Mouse (Mus musculus) gastrocnemius, postnatal 4 days (tissue): ENCODE measurements around the gene P2rx6. TPM values are rescaled to one million over a fixed set of nuclear protein-coding genes. Genes with fewer than 3 reads are reported as not detected.

Experiments
- DNase-seq, 2 experiments: peaks; one replicate each; pipeline ENCODE4 v3.0.0; 2021 to 2022; ENCODE audit warnings: low spot score in 2 of 2, mixed read lengths in 2 of 2
- total RNA-seq, 2 experiments: library from RNA; stranded (reverse); gene quantifications; 2 replicates each; pipeline ENCODE4 v1.2.3; 2021

The P2rx6 gene
- total RNA-seq, 2 experiments from 2014 or later, result 6.3 to 7.5 TPM

- DNase-seq, result no peak
These were observed 64.0 kb downstream of the P2rx6 start for GRCm38 (mm10) chr16:17625488-17626268.

- DNase-seq, result no peak
These were observed 64.5 kb downstream of the P2rx6 start for GRCm38 (mm10) chr16:17626269-17626555.

Other genes starting within 250 kb of the P2rx6 start
- 1 to 10 TPM in 1 of 2 experiments, under 1 TPM in 1; 0.78 to 1.9 TPM for gene Serpind1, start 230.5 kb upstream of the P2rx6 start, total RNA-seq
- 10 to 100 TPM; 14.3 to 15.5 TPM for gene Snap29, start 155.9 kb upstream of the P2rx6 start, total RNA-seq
- gene Pi4ka, start 155.6 kb upstream of the P2rx6 start, total RNA-seq, result 10 to 100 TPM; 27.9 to 31.4 TPM
- 10 to 100 TPM; 32.4 to 33.1 TPM for gene Crkl, start 109.9 kb upstream of the P2rx6 start, total RNA-seq
- gene Aifm3, start 72.3 kb upstream of the P2rx6 start, total RNA-seq, result under 1 TPM; 0.54 to 0.75 TPM
- gene Lztr1, start 53.2 kb upstream of the P2rx6 start, total RNA-seq, result 10 to 100 TPM; 48.4 to 51.1 TPM
- 10 to 100 TPM; 18.7 to 22.5 TPM for gene Thap7, start 30.7 kb upstream of the P2rx6 start, total RNA-seq
- gene Lrrc74b, start 638 bp upstream of the P2rx6 start, total RNA-seq, result 1 to 10 TPM; 2.5 to 5.0 TPM
- 1 to 10 TPM; 2.3 to 3.5 TPM for gene Slc7a4, start 21.3 kb downstream of the P2rx6 start, total RNA-seq
- gene Smpd4, start 57.5 kb downstream of the P2rx6 start, total RNA-seq, result 10 to 100 TPM; 23.5 to 23.9 TPM
- 1 to 10 TPM; 2.7 to 2.8 TPM for gene Ccdc74a, start 84.6 kb downstream of the P2rx6 start, total RNA-seq
- 10 to 100 TPM; 36.9 to 46.9 TPM for gene Med15, start 171.0 kb downstream of the P2rx6 start, total RNA-seq
- 10 to 100 TPM; 56.9 to 60.4 TPM for gene Klhl22, start 197.7 kb downstream of the P2rx6 start, total RNA-seq
- 10 to 100 TPM; 33.7 to 37.3 TPM for gene Scarf2, start 235.4 kb downstream of the P2rx6 start, total RNA-seq